Mouse (Mus musculus): Measurements from ENCODE around the gene Isg20l2. TPM values are rescaled to one million over a fixed set of nuclear protein-coding genes. Genes with fewer than 3 reads are reported as not detected.
A peak's percentile ranks its signal among the peaks of the same experiment; 100 is the strongest.

The Isg20l2 gene
- total RNA-seq, 2 experiments from 2014 or later, result 61.7 to 65.1 TPM

GRCm38 (mm10) chr3:87945781-87946540, 15.8 kb downstream of the Isg20l2 start:
- no peak for ATAC-seq (replicated peaks; ENCODE audit: low FRiP score, low TSS enrichment, poor library complexity, severe bottlenecking)

- ATAC-seq (replicated peaks; ENCODE audit: low FRiP score, low TSS enrichment, poor library complexity, severe bottlenecking), result no peak
These were observed 16.4 kb downstream of the Isg20l2 start for GRCm38 (mm10) chr3:87946541-87946860.

DNA sequence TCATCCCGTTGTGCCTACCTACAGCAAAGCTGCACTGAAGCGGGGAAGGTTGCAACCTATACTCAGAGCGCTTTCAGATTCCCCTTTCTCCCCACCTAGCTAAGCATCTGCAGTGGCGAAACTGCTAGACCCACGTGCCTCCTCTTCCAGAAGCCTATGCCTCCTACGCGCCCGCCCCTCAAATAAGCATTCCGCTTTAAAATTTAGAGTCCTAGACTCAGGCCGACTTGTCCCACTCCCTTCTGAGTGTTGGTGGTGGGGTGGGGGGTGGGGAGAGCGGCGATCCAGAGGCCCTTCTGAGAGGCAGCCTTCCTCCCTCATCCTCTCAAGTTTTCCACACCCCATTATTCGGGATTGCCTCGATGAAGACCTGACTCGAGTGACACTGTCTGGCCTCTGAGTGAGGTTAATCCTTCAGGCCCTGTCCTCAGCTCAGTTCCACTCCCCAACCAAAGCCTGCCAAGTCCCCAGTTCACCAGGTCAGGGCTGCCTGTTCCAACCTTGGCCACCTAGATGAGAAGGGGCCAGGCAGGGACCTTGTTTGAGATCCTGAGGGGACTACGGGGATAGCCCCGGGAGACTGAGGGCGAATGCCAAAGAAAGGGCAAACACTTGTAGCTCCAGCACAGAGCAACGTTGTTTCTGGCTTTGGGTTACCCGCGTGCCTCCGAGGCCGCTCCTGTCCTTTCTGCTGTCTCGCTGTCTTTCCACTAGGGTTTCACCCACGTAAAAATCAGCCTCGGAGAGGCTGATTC, 17.1 kb downstream of the Isg20l2 start:
- ATAC-seq (replicated peaks; ENCODE audit: low FRiP score, low TSS enrichment, poor library complexity, severe bottlenecking), result no peak

DNA sequence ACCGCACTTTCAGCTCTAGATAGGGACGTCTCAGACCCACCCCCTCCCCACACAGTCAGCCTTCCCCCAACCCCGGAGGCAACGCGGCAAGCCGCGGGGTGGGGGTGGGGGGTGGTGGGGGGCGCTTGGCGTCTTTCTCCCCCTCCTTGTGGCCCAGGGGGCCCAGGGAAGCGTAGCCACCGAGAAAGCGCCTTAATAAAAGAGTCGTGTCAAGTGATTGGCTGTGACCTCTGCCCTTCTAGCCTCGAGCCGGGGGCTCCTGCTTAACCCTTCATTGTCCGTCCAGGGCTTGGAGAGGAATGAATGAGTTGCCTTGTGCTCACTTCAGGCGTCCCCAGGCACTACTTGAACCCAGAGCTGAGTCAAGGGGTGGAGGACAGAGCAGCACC, 17.7 kb downstream of the Isg20l2 start:
- no peak for ATAC-seq (replicated peaks; ENCODE audit: low FRiP score, low TSS enrichment, poor library complexity, severe bottlenecking)

GRCm38 (mm10) chr3:87948378-87949265, 18.5 kb downstream of the Isg20l2 start, which contains the start of gene Crabp2:
Crabp2 (plus strand) TSS chr3:87948666.
- peak; percentile 39; the same call in 1 of the 2 replicates for ATAC-seq (replicated peaks; ENCODE audit: low FRiP score, low TSS enrichment, poor library complexity, severe bottlenecking)

GRCm38 (mm10) chr3:87949266-87949954, 19.3 kb downstream of the Isg20l2 start:
- no peak for ATAC-seq (replicated peaks; ENCODE audit: low FRiP score, low TSS enrichment, poor library complexity, severe bottlenecking)

GRCm38 (mm10) chr3:87949955-87950515, 19.9 kb downstream of the Isg20l2 start:
- ATAC-seq (replicated peaks; ENCODE audit: low FRiP score, low TSS enrichment, poor library complexity, severe bottlenecking), result no peak

GRCm38 (mm10) chr3:87951946-87952345, 21.8 kb downstream of the Isg20l2 start:
- ATAC-seq (replicated peaks; ENCODE audit: low FRiP score, low TSS enrichment, poor library complexity, severe bottlenecking), result no peak

- ATAC-seq (replicated peaks; ENCODE audit: low FRiP score, low TSS enrichment, poor library complexity, severe bottlenecking), result no peak
These were observed 22.3 kb downstream of the Isg20l2 start for GRCm38 (mm10) chr3:87952440-87952839.

DNA sequence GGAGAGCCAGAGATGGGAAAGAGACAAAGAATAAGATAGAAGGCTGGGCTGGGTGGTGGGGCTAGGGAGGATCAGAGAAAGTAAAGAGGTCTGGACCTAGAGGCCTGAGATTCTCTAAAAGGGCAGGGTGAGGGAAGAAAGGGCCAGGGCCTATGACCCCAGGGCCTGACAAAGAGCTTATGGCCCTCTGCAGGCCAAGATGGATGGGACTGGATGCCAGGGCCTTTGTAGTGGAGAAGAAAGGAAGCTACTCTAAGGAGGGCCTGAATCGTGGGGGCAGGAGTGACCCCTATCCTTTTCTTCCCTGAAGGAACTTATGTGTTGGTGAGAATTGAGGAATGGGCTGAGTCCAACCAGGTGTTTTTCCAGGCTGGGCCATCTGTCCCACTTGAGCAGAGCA, 27.9 kb downstream of the Isg20l2 start:
- no peak for ATAC-seq (replicated peaks; ENCODE audit: low FRiP score, low TSS enrichment, poor library complexity, severe bottlenecking)

GRCm38 (mm10) chr3:87958476-87958875, 28.4 kb downstream of the Isg20l2 start:
- no peak for ATAC-seq (replicated peaks; ENCODE audit: low FRiP score, low TSS enrichment, poor library complexity, severe bottlenecking)

GRCm38 (mm10) chr3:87958967-87959366, 28.9 kb downstream of the Isg20l2 start:
- ATAC-seq (replicated peaks; ENCODE audit: low FRiP score, low TSS enrichment, poor library complexity, severe bottlenecking), result no peak

DNA sequence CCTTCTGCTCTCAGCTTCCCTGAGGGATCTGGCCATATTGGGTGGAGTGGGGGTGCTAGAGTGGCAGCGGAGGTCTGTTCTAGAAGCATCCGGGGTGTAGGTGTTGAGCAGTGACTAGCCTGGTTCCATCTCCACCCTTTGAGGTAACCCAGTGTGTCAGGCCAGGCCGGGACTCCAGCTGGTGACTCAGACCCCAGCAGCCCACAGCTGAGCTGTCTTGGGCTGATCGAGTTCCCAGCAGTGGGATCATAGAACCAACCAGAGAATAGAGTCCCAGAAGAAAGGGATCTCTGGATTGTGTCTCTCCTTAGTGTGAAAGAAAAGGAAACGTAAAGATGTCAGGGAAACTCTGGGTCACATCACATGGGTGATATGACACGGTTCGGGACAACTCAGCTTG, 29.3 kb downstream of the Isg20l2 start:
- ATAC-seq (replicated peaks; ENCODE audit: low FRiP score, low TSS enrichment, poor library complexity, severe bottlenecking), result no peak

- ATAC-seq (replicated peaks; ENCODE audit: low FRiP score, low TSS enrichment, poor library complexity, severe bottlenecking), result no peak
These were observed 30.1 kb downstream of the Isg20l2 start for GRCm38 (mm10) chr3:87960191-87960585.

DNA sequence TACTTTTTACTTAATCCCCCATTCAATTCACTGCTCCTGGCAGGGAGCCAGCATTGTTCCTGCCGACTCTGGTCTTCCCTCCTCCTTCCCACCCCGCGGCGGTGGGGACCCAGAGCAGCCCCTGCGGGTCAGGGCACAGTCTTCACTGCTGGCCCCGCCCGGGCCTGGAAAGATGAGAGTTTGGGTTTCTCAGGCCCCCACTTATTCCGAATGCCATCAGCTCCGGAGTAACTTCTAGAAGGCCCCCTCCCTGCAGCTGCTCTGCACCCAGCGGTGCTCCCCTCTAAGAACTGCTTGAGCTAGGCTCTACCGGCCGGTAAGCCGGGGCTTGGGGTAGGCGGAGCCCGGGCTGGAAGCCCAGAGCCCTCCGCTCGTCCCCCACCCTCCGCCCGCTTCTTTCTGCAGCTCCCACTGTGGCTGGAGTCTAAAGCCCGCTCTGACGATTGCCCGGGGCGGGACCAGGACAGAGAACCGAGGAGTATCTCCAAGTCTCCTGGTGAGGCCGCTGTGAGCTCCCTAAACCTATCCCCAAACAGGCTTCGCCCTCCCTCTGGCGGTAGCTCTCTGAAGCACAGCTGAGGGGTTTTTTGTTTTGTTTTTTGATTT, 30.6 kb downstream of the Isg20l2 start:
- ATAC-seq (replicated peaks; ENCODE audit: low FRiP score, low TSS enrichment, poor library complexity, severe bottlenecking), result peak; percentile 99

DNA sequence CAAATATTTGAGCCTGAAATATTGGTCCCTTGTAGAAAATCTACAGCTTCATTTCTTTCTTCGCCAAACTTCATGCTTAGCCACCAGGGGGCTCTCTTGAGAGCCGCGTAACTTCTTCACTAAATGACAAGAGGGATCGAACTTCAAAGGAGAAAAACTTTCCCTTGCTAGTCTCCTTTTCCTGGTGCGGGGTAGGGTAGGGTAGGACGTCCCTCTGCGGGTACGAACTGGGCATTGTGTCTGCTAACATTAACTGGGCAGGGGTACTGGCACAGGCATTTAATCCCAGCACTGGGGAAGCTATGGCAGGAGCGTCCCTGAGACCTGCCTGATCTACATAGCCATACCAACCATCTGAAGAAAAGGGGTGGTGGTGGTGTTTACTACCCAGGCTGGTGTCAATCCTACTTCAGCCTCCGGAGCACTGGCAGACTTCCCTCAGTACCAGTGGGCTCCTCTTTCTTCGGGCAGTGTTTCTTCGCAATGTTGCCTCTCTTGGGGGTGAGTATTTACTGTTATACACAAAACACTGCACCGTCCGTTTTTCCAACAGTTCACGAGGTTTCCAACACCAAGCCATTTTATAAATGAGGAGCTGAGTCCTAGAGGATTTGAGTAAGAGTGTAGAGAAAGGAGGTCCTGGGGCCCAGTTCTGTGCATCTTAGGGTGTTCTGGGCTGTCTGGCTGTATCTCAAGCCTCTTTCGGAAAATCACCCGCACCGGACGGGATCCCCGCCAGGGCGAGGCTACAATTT, 40.2 kb downstream of the Isg20l2 start:
- ATAC-seq (replicated peaks; ENCODE audit: low FRiP score, low TSS enrichment, poor library complexity, severe bottlenecking), result peak; percentile 62

DNA sequence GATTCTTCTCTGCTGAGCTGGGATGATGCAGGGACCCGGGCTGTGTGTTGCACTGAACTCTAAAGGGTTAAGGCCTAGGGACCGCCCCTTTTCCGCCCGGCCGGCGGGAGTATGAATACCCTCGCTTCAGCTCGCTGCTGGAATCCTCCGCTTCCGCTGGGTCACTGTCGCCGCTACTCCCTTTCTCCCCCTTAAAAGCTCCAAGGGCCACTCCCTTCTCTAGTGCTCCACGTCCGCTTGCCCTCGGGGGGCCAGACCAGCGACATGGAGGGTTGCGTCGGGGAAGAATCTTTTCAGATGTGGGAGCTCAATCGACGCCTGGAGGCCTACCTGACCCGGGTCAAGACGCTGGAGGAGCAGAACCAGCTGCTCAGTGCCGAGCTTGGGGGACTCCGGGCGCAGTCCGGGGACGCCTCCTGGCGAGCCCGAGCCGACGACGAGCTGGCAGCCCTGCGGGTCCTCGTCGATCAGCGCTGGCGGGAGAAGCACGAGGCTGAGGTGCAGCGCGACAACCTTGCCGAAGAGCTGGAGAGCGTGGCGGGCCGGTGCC, 40.9 kb downstream of the Isg20l2 start, which contains the start of gene Nes:
Gene Nes, plus strand, starts transcription at position 140 of the 550 bp plus-strand sequence.
- ATAC-seq (replicated peaks; ENCODE audit: low FRiP score, low TSS enrichment, poor library complexity, severe bottlenecking), result 0 out of 2 replicates have a peak, but pooled peaks have one; percentile 31

Measured in megakaryocyte-erythroid progenitor cell, adult 5-6 weeks (primary cell).